Mouse (Mus musculus): ENCODE data around the gene Kntc1. TPM values are rescaled to one million over a fixed set of nuclear protein-coding genes. Genes with fewer than 3 reads are reported as not detected.

The Kntc1 gene
- polyA plus RNA-seq, 1 experiment, result 0.95 TPM

GRCm38 (mm10) chr5:123788976-123789375 is 39.5 kb downstream of the Kntc1 start:
- H3K27me3 ChIP-seq (ENCODE audit: control insufficient read depth), result no peaks in the 10 kb centered on the region
- no peak overlapping the region for H3K4me3 ChIP-seq (replicated peaks)
- no peaks in the 10 kb centered on the region for H3K4me1 ChIP-seq (ENCODE audit: control insufficient read depth)
- no peak for TF ChIP-seq GATA1 (IDR thresholded peaks at IDR 0.05; ENCODE audit: low read length)
- no peak for TF ChIP-seq TAL1 (IDR thresholded peaks at IDR 0.05; ENCODE audit: low read length)
- peaks cover 100% of the 10 kb centered on the region for H3K36me3 ChIP-seq (ENCODE audit: control insufficient read depth)
- peaks cover 4% of the 10 kb centered on the region for H3K9me3 ChIP-seq (ENCODE audit: control insufficient read depth, low read length)

DNA sequence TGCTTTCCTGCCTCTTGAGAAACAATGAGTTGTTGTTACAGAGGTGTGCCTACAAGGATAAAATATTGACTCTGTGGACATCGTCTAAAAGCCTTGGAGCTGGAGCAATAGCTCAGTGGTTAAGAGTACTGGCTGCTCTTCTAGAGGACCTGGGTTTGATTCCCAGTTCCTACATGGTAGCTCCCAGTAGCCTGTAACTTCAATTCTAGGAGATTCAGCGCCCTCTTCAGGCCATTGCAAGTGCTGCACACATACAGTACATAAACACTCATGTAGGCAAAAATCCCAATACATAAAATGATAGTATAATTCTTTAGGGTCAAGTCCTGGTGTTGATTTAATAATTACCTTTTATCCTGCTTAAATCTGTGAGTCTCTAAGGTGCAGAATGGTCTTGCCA is 43.6 kb downstream of the Kntc1 start:
- Histone ChIP-seq H3K27me3 (ENCODE audit: control insufficient read depth) (no peaks in the 10 kb centered on the region), H3K36me3 (ENCODE audit: control insufficient read depth) (peaks cover 100% of the 10 kb centered on the region), H3K4me3 (replicated peaks) (no peak overlapping the region), H3K4me1 (ENCODE audit: control insufficient read depth) (no peaks in the 10 kb centered on the region), H3K9me3 (ENCODE audit: control insufficient read depth, low read length) (peaks cover 4% of the 10 kb centered on the region)
- TF ChIP-seq TAL1 (IDR thresholded peaks at IDR 0.05; ENCODE audit: low read length), result no peak
- no peak for TF ChIP-seq GATA1 (IDR thresholded peaks at IDR 0.05; ENCODE audit: low read length)

DNA sequence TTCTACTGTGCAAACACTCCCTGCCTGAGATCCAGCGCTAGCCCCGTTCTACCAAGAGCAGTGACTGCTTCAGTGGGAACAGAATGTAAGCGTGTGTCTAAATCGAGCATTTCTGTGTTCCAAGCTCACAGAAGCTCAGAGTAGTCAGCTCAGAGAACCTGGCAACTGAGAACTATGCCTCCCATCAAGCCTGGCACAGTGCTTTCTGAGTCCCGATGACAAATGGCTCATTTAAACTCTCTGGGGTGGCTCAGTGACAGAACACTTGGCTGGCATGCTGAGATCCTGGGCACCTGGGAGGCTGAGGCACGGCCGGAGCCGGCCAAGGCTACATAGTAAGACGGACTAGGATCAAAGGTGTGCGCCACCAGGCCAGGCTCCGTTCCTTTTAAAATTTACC is 56.8 kb downstream of the Kntc1 start:
- no peaks in the 10 kb centered on the region for H3K4me1 ChIP-seq (ENCODE audit: control insufficient read depth)
- H3K27me3 ChIP-seq (ENCODE audit: control insufficient read depth), result no peaks in the 10 kb centered on the region
- no peaks in the 10 kb centered on the region for H3K9me3 ChIP-seq (ENCODE audit: control insufficient read depth, low read length)
- no peak for TF ChIP-seq TAL1 (IDR thresholded peaks at IDR 0.05; ENCODE audit: low read length)
- no peak for TF ChIP-seq GATA1 (IDR thresholded peaks at IDR 0.05; ENCODE audit: low read length)
- H3K36me3 ChIP-seq (ENCODE audit: control insufficient read depth), result peaks cover 99% of the 10 kb centered on the region
- H3K4me3 ChIP-seq (replicated peaks), result no peak overlapping the region

DNA sequence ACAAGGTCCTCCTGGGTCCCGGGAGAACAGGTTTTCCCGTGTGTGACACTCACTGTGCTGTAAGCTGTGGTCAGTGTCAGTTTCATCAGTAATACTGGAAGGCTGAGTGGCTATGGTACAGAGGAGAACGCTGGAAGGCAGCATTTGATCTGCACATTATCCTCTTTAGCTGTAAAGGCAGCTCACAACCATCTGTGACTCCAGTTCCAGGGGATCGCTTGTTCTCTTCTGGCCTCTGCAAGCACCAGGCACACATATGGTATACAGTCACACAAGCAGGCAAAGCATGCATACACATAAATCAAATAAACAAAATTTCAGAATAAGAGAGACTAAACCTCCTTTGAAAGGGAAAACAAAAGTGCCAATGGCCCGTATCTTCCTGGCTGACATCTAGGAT is 59.0 kb downstream of the Kntc1 start:
- TF ChIP-seq TAL1 (IDR thresholded peaks at IDR 0.05; ENCODE audit: low read length), result no peak
- no peak for TF ChIP-seq GATA1 (IDR thresholded peaks at IDR 0.05; ENCODE audit: low read length)
- Histone ChIP-seq H3K9me3 (ENCODE audit: control insufficient read depth, low read length) (no peaks in the 10 kb centered on the region), H3K4me1 (ENCODE audit: control insufficient read depth) (no peaks in the 10 kb centered on the region), H3K27me3 (ENCODE audit: control insufficient read depth) (no peaks in the 10 kb centered on the region), H3K4me3 (replicated peaks) (no peak overlapping the region), H3K36me3 (ENCODE audit: control insufficient read depth) (peaks cover 99% of the 10 kb centered on the region)

DNA sequence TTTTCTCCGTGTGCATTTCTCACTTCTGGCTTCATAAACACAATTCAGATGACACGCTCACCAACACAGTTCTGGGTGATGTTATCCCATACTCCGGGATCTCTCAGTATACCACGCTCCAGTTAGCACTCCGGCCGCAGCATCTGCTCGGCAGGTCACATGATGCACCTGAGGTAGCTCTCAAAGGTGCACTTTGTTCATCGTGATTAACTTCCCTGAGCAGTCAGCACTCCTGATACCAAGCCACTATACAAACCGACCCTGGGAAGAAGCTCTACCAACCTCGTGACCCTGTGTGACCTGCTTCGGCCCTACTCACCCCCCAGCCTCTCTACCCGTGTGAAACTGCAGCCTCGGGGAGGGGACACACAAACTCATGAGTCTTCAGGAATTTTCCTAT is 59.6 kb downstream of the Kntc1 start:
- Histone ChIP-seq H3K36me3 (ENCODE audit: control insufficient read depth) (peaks cover 99% of the 10 kb centered on the region), H3K27me3 (ENCODE audit: control insufficient read depth) (no peaks in the 10 kb centered on the region), H3K4me3 (replicated peaks) (no peak overlapping the region), H3K4me1 (ENCODE audit: control insufficient read depth) (no peaks in the 10 kb centered on the region), H3K9me3 (ENCODE audit: control insufficient read depth, low read length) (no peaks in the 10 kb centered on the region)
- TF ChIP-seq TAL1 (IDR thresholded peaks at IDR 0.05; ENCODE audit: low read length), result no peak
- no peak for TF ChIP-seq GATA1 (IDR thresholded peaks at IDR 0.05; ENCODE audit: low read length)

DNA sequence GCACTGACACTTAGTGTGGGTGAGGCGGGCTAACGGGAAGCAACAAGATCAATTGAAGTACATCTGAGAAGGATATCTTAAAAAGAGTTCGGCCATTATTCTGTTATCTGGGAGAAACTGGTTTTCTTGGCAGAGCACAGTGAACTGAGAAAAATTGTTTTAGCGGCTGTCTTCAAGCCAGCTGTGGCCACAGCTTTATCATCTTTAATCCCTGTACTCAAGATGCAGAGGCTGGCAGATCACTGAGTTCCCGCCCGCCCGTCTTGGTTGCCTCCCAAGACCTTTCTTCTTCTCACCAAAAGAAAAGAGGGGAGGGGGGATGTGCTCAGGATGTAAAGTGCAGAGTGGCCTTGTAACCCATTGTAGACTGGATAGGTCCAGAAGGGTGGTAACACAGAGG is 67.4 kb downstream of the Kntc1 start:
- no peak overlapping the region for H3K4me3 ChIP-seq (replicated peaks)

DNA sequence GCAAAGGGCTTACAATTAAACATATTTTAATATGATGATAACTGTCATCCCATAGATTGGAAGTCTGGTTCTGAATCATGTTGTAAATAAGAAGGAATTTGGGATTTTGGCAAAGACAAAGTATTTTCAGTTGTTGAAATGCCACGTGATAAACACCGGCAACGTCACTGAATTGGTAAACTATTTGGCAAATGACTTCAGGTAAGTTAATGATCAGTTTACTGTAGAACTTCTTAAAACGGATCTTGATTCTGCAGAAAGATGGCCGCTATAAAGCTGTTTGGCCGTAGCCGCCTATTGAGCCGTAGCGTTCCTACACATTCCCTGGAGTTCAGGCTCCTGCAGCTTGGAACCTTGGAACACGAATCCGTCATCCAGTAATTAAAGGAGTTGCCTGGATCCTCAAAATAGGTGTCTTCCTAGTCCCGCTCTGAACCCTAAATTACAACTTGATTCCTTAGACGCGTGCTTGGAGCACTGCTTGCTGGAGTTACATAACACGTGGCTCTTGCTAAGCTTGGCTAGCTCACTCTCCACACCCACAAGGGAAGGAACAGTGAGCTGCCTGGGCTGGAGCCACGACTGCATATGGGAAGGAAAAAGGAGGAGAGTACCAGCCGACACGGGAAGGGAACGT is 69.5 kb downstream of the Kntc1 start:
- Histone ChIP-seq H3K36me3 (ENCODE audit: control insufficient read depth) (peaks cover 94% of the 10 kb centered on the region), H3K4me3 (replicated peaks) (no peak overlapping the region), H3K4me1 (ENCODE audit: control insufficient read depth) (no peaks in the 10 kb centered on the region), H3K27me3 (ENCODE audit: control insufficient read depth) (no peaks in the 10 kb centered on the region), H3K9me3 (ENCODE audit: control insufficient read depth, low read length) (no peaks in the 10 kb centered on the region)
- no peak for TF ChIP-seq TAL1 (IDR thresholded peaks at IDR 0.05; ENCODE audit: low read length)
- no peak for TF ChIP-seq GATA1 (IDR thresholded peaks at IDR 0.05; ENCODE audit: low read length)

More for the DNA sequence above, 67.4 kb downstream of the Kntc1 start:
- H3K36me3 ChIP-seq (ENCODE audit: control insufficient read depth), result peaks cover 100% of the 10 kb centered on the region
- no peaks in the 10 kb centered on the region for H3K27me3 ChIP-seq (ENCODE audit: control insufficient read depth)
- TF ChIP-seq TAL1 (IDR thresholded peaks at IDR 0.05; ENCODE audit: low read length) (no peak), GATA1 (IDR thresholded peaks at IDR 0.05; ENCODE audit: low read length) (no peak)
- no peaks in the 10 kb centered on the region for H3K4me1 ChIP-seq (ENCODE audit: control insufficient read depth)
- H3K9me3 ChIP-seq (ENCODE audit: control insufficient read depth, low read length), result no peaks in the 10 kb centered on the region

DNA sequence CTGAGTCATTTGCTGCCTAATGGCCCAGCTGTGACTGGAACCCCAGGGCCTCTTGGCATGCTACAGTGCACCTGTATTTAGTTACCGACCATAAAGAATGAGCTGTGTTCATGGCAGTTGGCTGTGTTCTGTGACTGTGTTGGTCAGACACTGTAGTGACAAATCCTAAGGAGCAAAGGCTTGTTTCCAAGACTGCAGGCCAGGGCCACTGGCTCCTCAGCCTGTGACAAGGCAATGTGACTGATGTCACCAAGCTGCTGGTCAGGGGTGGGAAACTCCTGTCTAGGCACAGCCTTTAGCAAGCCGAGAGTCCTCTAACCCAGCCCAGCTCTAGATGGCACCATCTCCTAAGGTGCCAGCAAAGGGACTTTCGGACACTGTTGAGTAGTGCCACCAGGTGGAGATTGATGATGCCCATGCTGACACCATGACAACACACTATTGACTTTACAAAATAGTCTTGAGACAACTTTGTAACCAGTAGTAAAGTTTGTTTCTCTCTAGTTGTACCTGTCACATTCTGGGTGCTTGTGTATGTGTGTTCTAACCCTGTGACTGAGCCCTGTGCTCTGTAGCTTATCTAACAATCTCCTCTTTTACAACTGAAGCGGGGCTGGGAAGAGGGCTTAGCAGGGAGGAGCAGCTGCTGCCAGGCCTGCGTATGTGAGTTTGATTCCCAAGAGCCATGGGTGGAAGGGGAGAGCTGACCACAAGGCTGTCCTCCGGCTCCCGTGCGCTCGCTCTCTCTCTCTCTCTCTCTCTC is 71.2 kb downstream of the Kntc1 start:
- Histone ChIP-seq H3K4me1 (ENCODE audit: control insufficient read depth) (no peaks in the 10 kb centered on the region), H3K4me3 (replicated peaks) (no peak overlapping the region), H3K27me3 (ENCODE audit: control insufficient read depth) (no peaks in the 10 kb centered on the region), H3K36me3 (ENCODE audit: control insufficient read depth) (peaks cover 82% of the 10 kb centered on the region), H3K9me3 (ENCODE audit: control insufficient read depth, low read length) (no peaks in the 10 kb centered on the region)
- TF ChIP-seq GATA1 (IDR thresholded peaks at IDR 0.05; ENCODE audit: low read length) (no peak), TAL1 (IDR thresholded peaks at IDR 0.05; ENCODE audit: low read length) (no peak)

DNA sequence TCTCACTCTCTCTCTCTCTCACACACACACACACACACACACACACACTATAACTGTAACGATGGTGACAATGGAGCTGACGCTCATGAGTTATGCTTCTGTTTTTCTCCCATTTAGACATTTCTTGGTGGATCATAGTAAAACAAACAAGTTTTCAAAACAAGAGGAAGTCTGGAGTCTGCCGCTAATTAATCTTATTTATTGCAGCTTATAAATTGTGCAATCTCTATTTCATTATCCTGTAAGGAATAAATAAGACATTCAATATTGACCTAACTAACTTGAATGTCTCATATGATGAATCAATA is 71.7 kb downstream of the Kntc1 start:
- Histone ChIP-seq H3K4me3 (replicated peaks) (no peak overlapping the region), H3K36me3 (ENCODE audit: control insufficient read depth) (peaks cover 76% of the 10 kb centered on the region), H3K27me3 (ENCODE audit: control insufficient read depth) (no peaks in the 10 kb centered on the region), H3K9me3 (ENCODE audit: control insufficient read depth, low read length) (no peaks in the 10 kb centered on the region), H3K4me1 (ENCODE audit: control insufficient read depth) (no peaks in the 10 kb centered on the region)
- no peak for TF ChIP-seq GATA1 (IDR thresholded peaks at IDR 0.05; ENCODE audit: low read length)

Measured in erythroblast, embryonic 14.5 days (primary cell).